Mouse (Mus musculus) c-Kit-negative CD71-positive TER-119-positive erythroid progenitor cells, embryonic 14.5 days (primary cell): ENCODE data around the gene Sdr16c6.

Experiments
- DNase-seq: peaks from one replicate; pipeline ENCODE4 v3.0.0-alpha.2; 2013; ENCODE audit warnings: low read depth, low spot score

Gene Sdr16c6

GRCm38 (mm10) chr4:4077372-4077771, at the start of gene Sdr16c6:
Gene Sdr16c6 (minus strand): TSS chr4:4077522.
- DNase-seq, result no peak

GRCm38 (mm10) chr4:4080180-4080579, 2.9 kb upstream of the Sdr16c6 start:
- no peak for DNase-seq

DNA sequence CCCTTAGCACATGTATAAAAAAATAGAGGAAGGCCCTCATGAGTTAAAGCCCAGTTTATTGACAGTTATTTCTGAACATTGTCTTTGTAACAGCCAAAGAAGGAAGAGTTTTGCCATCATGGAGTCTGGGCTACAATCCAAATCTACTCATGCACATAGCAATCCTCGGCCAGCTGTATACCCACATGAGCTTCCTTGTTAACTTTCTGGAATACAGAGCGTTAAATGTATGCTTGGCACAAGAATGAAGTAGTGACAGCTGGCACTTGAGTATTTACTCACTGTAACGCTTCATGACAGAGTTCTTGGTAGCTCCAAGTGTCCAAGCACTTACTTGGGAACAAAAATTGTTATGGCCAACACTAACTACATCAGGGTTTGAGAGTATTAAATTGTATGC, 1.8 kb upstream of the Sdr16c6 start:
- no peak for DNase-seq

DNA sequence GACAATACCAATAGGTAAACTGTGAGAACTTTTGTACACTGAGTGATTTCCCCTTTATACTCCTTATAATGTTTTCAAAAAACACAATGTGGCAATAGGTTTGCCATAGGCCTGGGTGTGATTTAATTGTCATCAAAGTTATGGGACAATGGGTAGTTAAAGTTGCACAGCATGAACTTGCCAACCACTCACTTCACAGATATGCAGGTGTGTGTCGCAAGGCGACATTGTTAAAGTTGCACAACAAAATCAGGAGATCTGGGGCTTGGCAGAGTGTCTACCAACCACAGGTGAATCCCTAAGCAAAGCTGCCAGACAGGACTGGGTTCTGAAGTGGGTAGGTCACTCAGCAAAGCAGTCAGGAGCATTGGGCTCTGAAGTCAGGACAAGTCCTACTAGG, 1.3 kb downstream of the Sdr16c6 start:
- no peak for DNase-seq
